Mouse (Mus musculus): Measurements from ENCODE around the gene 4930447F04Rik.

Gene 4930447F04Rik

GRCm38 (mm10) chrX:66304124-66304523 lies at the start of gene 4930447F04Rik:
TSS of gene 4930447F04Rik (minus strand) at chrX:66304224.
- DNase-seq (ENCODE audit: low read depth), result no peak

Data from fibroblast of lung, adult 2 months (primary cell).